Mouse (Mus musculus) thymus, adult 2 months (tissue): ENCODE data around the gene Gm2832. TPM values are rescaled to one million over a fixed set of nuclear protein-coding genes. Genes with fewer than 3 reads are reported as not detected.
"Not testable (repeated sequence)": the region's sequence is repeated elsewhere in the genome, so short reads cannot be mapped to it uniquely, and the experiment has no call there.

Experiments used
- DNase-seq: peaks from one replicate; pipeline ENCODE4 v3.0.0; 2021
- H3K27ac ChIP-seq: fragments of 200-500 bp; 2 replicates; pipeline ENCODE4 v1.5.1; 2012; ENCODE audit warnings: low read length, control low read depth; ENCODE audit not compliant: control insufficient read depth, insufficient read depth
- H3K27me3 ChIP-seq: fragments of 200-500 bp; 2 replicates; pipeline ENCODE4 v1.6.1; 2012; ENCODE audit warnings: mild to moderate bottlenecking, low read length, moderate library complexity, mixed read lengths; ENCODE audit not compliant: control insufficient read depth, insufficient read depth
- H3K36me3 ChIP-seq: fragments of 200-500 bp; 2 replicates; pipeline ENCODE4 v1.6.1; 2012; ENCODE audit warnings: mild to moderate bottlenecking, low read length, moderate library complexity; ENCODE audit not compliant: control insufficient read depth, insufficient read depth
- H3K4me1 ChIP-seq: fragments of 200-500 bp; replicated peaks from 2 replicates; pipeline ENCODE4 v1.6.1; 2012; ENCODE audit warnings: low read length; ENCODE audit not compliant: control insufficient read depth, insufficient read depth
- H3K4me3 ChIP-seq: fragments of 200-500 bp; 2 replicates; pipeline ENCODE4 v1.5.1; 2012; ENCODE audit warnings: mild to moderate bottlenecking, low read length, control low read depth, moderate library complexity; ENCODE audit not compliant: control insufficient read depth, insufficient read depth
- WGBS: fragments of 180-500 bp; shearing (Covaris S2); methylation state at CpG from one replicate; pipeline ENCODE4 v1.1.7; 2018; 5-methylcytosine and 5-hydroxymethylcytosine counted together
- polyA plus RNA-seq: library from polyadenylated mRNA; depleted of rRNA; stranded (reverse); fragments of >200 nt; gene quantifications from 2 replicates; pipeline ENCODE4 v1.2.3, GENCODE M21; 2012; rRNA removed

Gm2832 gene
- polyA plus RNA-seq, result not detected in 2 replicates

DNA sequence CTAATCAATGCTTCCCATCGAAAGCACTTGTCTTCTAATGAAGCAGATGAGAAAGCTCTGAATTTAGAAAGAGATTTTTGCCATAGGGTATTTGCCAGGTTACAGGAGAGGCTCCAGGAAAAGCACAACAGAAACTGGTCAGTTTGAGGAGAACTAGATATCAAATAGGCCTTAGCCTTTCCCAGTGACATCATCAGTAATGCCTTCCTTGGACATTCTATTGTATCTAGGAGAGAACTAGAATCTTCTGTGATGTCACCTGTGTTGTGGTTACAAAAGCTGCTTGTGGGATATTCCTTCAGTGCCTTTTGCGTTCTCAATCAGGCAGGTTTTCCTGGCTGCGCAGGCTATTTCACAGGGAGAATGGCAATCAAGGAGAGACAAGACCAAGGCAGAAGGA is at the start of gene Gm2832:
Gm2832 (plus strand) TSS at position 301 of the 400 bp plus-strand sequence.
- not testable (repeated sequence) for H3K27me3 ChIP-seq, H3K27ac ChIP-seq, H3K4me3 ChIP-seq, DNase-seq, H3K4me1 ChIP-seq, H3K36me3 ChIP-seq
- 87% methylated on average over 2 of the region's 3 CpGs for WGBS

DNA sequence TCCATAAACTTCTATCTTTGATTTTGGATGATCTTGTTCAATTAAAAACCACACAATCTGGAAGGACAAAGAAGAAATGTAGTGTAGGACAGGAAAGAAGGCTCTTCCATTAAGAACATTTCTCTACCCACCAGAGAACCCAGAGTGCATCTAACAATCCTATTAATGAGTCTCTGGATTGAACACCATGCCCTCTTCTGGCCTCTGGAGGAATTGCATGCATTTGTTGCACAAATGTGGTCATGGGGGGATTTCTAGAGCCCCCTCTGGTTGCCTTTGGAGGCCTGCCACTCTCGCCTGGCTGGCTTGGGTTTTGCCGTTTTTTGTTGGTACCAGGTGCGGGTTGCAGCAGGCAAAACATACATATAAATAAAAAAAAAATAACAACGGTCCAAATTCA is 15.3 kb upstream of the Gm2832 start:
- not testable (repeated sequence) for H3K4me3 ChIP-seq, H3K27ac ChIP-seq, H3K36me3 ChIP-seq, H3K4me1 ChIP-seq, H3K27me3 ChIP-seq
- WGBS, result 39% methylated on average over 4 of the region's 4 CpGs
- peak; percentile 36 for DNase-seq

DNA sequence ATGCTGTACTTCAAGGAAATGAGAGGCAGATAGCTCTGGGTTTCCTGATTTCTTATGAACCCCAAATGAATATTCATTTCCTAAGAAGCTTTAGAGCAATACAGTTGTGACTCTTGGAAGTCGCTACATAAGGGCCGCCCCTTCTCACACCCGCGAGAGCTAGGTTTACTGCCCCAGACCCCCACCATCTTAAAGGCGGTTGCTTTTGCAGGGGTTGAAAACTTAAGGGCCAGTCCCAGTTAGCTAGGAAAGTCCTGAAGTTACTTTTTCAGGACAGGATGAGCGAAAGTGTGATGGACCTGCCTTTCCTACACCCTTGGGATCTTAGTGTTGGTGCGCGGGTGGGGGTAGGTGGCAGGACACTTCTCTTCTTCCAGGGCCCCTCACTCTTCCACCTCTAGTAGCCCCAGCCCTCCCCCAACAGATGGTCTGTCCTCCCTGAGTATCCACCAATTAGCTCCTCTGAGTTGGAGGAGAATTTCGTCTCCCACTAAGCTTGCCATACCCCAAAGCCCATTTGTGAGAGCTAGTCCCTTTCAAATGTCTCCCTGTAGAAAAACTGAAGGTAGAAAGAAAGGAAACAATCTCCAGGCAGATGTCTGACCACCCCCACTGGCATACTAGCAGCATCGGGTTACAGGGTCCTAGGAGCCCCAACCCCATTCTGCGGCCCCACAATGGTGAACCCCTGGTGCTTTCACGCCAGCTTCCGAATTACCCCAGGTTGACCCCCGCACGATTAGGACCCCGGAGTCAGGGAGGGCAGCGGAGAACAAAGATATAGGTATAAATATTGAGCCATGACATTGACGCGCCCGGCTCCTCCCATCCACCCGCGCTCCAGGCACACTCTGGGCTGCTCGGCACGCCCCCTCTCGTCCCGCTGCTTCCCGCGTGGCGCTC is 14.5 kb upstream of the Gm2832 start:
- not testable (repeated sequence) for H3K27ac ChIP-seq, H3K4me3 ChIP-seq, DNase-seq, H3K4me1 ChIP-seq, H3K27me3 ChIP-seq, H3K36me3 ChIP-seq
- WGBS, result 14% methylated on average over 26 of the region's 29 CpGs

DNA sequence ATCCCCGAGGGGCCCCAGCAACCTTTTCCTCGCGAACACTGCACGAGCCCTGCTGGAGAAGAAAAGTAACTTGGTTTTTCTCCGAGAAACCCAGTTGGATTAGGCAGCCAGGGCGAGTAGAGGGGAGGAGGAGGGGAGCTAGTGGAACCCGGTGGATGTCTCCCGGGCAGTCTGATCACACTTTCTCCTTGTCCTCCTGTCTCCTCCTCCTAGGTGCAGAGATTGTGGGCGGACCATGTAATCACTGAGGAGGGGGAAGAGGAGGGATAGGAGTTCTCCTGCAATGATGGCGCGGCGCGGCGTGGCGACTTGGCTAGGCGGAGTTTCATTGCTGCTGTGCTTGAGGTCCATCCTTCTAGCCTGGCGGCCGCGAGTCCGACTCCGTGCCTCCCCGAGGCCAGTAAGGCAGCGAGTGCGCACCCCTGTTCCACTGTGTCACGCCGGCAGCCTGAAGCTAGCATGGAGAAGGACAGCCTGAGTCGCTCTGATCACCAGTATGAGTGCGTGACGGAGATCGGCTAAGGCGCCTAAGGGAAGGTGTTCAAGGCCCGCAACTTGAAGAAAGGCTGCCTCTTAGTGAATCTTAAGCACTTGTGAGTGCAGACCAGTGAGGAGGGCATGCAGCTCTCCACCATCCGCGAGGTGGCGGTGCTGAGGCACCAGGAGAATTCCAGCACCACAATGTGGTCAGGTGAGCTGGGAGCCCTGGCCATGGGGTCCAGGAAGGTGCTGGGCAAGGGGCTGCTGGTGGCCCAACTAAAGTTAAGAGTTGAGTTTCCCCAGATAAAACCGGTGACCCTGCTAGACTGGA is 13.6 kb upstream of the Gm2832 start:
- H3K36me3 ChIP-seq, H3K4me3 ChIP-seq, H3K4me1 ChIP-seq, H3K27ac ChIP-seq, DNase-seq, H3K27me3 ChIP-seq: not testable (repeated sequence)
- 6% methylated on average over 27 of the region's 36 CpGs for WGBS

DNA sequence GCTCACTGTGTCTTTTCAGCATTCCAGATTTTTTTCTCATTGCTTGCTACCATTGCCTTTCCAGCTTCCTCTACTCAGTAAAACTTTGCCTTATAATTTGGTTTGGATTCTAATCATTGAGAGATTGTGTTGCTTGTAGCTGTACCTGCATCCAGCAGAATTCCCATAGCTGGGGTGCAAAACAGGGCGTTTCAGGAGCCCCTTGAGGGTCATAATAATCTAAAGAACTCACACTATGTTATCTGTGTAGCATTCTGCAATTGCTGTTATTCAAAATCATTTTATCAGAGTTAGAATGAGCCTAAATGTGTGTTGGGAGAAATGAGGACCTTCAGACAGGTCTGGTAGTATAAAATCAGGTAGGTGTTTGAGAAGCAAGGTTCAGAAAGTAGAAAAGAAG is 7.4 kb downstream of the Gm2832 start:
- H3K36me3 ChIP-seq, H3K27me3 ChIP-seq, H3K4me1 ChIP-seq, DNase-seq, H3K27ac ChIP-seq, H3K4me3 ChIP-seq: not testable (repeated sequence)
- WGBS, result 20% methylated on average over 1 of the region's 1 CpGs

Other genes starting within 250 kb of the Gm2832 start
- gene Dydc2, start 209.6 kb upstream of the Gm2832 start, polyA plus RNA-seq, result not detected in 2 replicates
- gene Dydc1, start 205.9 kb upstream of the Gm2832 start, polyA plus RNA-seq, result 0.09 TPM in 1 of 2 replicates, not detected in the other
- gene Mat1a, start 173.8 kb upstream of the Gm2832 start, polyA plus RNA-seq, result 0.57 and 2.6 TPM in 2 replicates
- gene Sftpa1, start 147.0 kb upstream of the Gm2832 start, polyA plus RNA-seq, result 0.84 and 1.4 TPM in 2 replicates
- 0.15 TPM in 1 of 2 replicates, not detected in the other for gene Mbl1, start 127.3 kb upstream of the Gm2832 start, polyA plus RNA-seq
- 0.64 and 0.71 TPM in 2 replicates for gene Sftpd, start 93.7 kb upstream of the Gm2832 start, polyA plus RNA-seq
- not detected in 2 replicates for gene Gm5798, start 69.8 kb downstream of the Gm2832 start, polyA plus RNA-seq
- not detected in 2 replicates for gene Gm7945, start 107.6 kb downstream of the Gm2832 start, polyA plus RNA-seq
- not detected in 2 replicates for gene Gm6482, start 129.5 kb downstream of the Gm2832 start, polyA plus RNA-seq
- gene Gm7954, start 174.7 kb downstream of the Gm2832 start, polyA plus RNA-seq, result not detected in 2 replicates
- gene Gm3486, start 210.7 kb downstream of the Gm2832 start, polyA plus RNA-seq, result not detected in 2 replicates